Mouse (Mus musculus) intestine, embryonic 16.5 days (tissue): ENCODE results near the gene C8g. TPM values are rescaled to one million over a fixed set of nuclear protein-coding genes. Genes with fewer than 3 reads are reported as not detected.

Experiments used
- ATAC-seq: fragments of 200-750 bp; cut with Nextera tagmentation; 2 replicates; pipeline ENCODE4 v1.8.0; 2017; ENCODE audit warnings: moderate TSS enrichment, moderate library complexity
- H3K27ac ChIP-seq: fragments of 300-500 bp; sonication (generic); 2 replicates; pipeline ENCODE4 v1.5.1; 2014; ENCODE audit warnings: mild to moderate bottlenecking, low read length
- H3K27me3 ChIP-seq: fragments of 300-500 bp; sonication (generic); replicated peaks from 2 replicates; pipeline ENCODE4 v1.6.1; 2014; ENCODE audit warnings: low read length, control low read depth, mixed read lengths; ENCODE audit not compliant: control insufficient read depth, insufficient read depth
- H3K36me3 ChIP-seq: fragments of 300-500 bp; sonication (generic); 2 replicates; pipeline ENCODE4 v1.6.1; 2014; ENCODE audit warnings: low read length, control low read depth; ENCODE audit not compliant: control insufficient read depth, insufficient read depth
- H3K4me1 ChIP-seq: fragments of 300-500 bp; sonication (generic); 2 replicates; pipeline ENCODE4 v1.6.1; 2014; ENCODE audit warnings: low read length, control low read depth, mixed read lengths; ENCODE audit not compliant: control insufficient read depth, insufficient read depth
- H3K4me2 ChIP-seq: fragments of 300-500 bp; sonication (generic); 2 replicates; pipeline ENCODE4 v1.6.1; 2014; ENCODE audit warnings: low read depth, low read length, control low read depth
- H3K4me3 ChIP-seq: fragments of 300-500 bp; sonication (generic); 2 replicates; pipeline ENCODE4 v1.5.1; 2014; ENCODE audit warnings: mild to moderate bottlenecking, low read length
- H3K9ac ChIP-seq: fragments of 300-500 bp; sonication (generic); 2 replicates; pipeline ENCODE4 v1.6.1; 2014; ENCODE audit warnings: low read depth, low read length
- H3K9me3 ChIP-seq: fragments of 300-500 bp; sonication (generic); 2 replicates; pipeline ENCODE4 v1.6.1; 2016; ENCODE audit warnings: low read length, control low read depth; ENCODE audit not compliant: control insufficient read depth
- WGBS: fragments of 180-500 bp; shearing (Covaris S2); extraction: QIAGEN DNeasy Blood & Tissue Kit; methylation state at CpG from one replicate; pipeline ENCODE4 v1.1.7; 2014; 5-methylcytosine and 5-hydroxymethylcytosine counted together
- polyA plus RNA-seq: library from polyadenylated mRNA; unstranded; fragments of >200 nt; fragmentation: Nextera tagmentation; extraction: Ambion mirVana; gene quantifications from 2 replicates; pipeline ENCODE4 v1.2.1, GENCODE M21; 2015

Gene C8g
- polyA plus RNA-seq, 1 experiment from 2014 or later = 8.5 TPM

GRCm38 (mm10) chr2:25502726-25503125 is 1.2 kb upstream of the C8g start:
- ATAC-seq = peak; percentile 52
- Histone ChIP-seq H3K9me3 (no peaks in the 10 kb centered on the region), H3K4me3 (no peak overlapping the region), H3K27me3 (no peaks in the 10 kb centered on the region), H3K4me2 (no peak overlapping the region), H3K27ac (peak overlapping the region; percentile 72), H3K4me1 (peaks cover 21% of the 10 kb centered on the region), H3K36me3 (0 out of 2 replicates have a peak, but pooled peaks cover 10% of the 10 kb centered on the region), H3K9ac (peak overlapping the region; percentile 37; the same call in 1 of the 2 replicates)
- WGBS = 67% methylated on average over 3 of the region's 3 CpGs

GRCm38 (mm10) chr2:25500576-25501405 is 728 bp downstream of the C8g start, which contains the start of gene Fbxw5:
TSS of gene Fbxw5 (plus strand) at chr2:25500750.
- Histone ChIP-seq H3K36me3 (0 out of 2 replicates have a peak, but pooled peaks cover 10% of the 10 kb centered on the region), H3K27ac (peak within 1 kb of the TSS; percentile 80), H3K4me1 (peaks cover 21% of the 10 kb centered on the region), H3K9me3 (no peaks in the 10 kb centered on the region), H3K4me3 (peak within 1 kb of the TSS; percentile 86), H3K4me2 (peak within 1 kb of the TSS; percentile 91), H3K27me3 (no peaks in the 10 kb centered on the region), H3K9ac (peak within 1 kb of the TSS; percentile 96)
- WGBS = under 1% methylated on average over 36 of the region's 44 CpGs
- peak; percentile 84 for ATAC-seq

GRCm38 (mm10) chr2:25500071-25500575 is 1.4 kb downstream of the C8g start:
- Histone ChIP-seq H3K4me2 (peak overlapping the region; percentile 71), H3K9ac (peak overlapping the region; percentile 67), H3K4me1 (peaks cover 21% of the 10 kb centered on the region), H3K36me3 (0 out of 2 replicates have a peak, but pooled peaks cover 8% of the 10 kb centered on the region), H3K9me3 (no peaks in the 10 kb centered on the region), H3K27me3 (no peaks in the 10 kb centered on the region), H3K4me3 (peak overlapping the region; percentile 86), H3K27ac (peak overlapping the region; percentile 68)
- 64% methylated on average over 6 of the region's 6 CpGs for WGBS
- ATAC-seq = peak; percentile 10

- Histone ChIP-seq H3K36me3 (0 out of 2 replicates have a peak, but pooled peaks cover 5% of the 10 kb centered on the region), H3K4me2 (no peak overlapping the region), H3K27me3 (no peaks in the 10 kb centered on the region), H3K9ac (peak overlapping the region; percentile 31; the same call in 1 of the 2 replicates), H3K27ac (peak overlapping the region; percentile 76), H3K9me3 (no peaks in the 10 kb centered on the region), H3K4me3 (no peak overlapping the region), H3K4me1 (peaks cover 21% of the 10 kb centered on the region)
- WGBS = 71% methylated on average over 15 of the region's 15 CpGs
- ATAC-seq = no peak
Observed at GRCm38 (mm10) chr2:25498622-25499478, 2.7 kb downstream of the C8g start.

GRCm38 (mm10) chr2:25497846-25498575 is 3.5 kb downstream of the C8g start:
- no peaks in the 10 kb centered on the region for H3K27me3 ChIP-seq
- H3K9me3 ChIP-seq = no peaks in the 10 kb centered on the region
- ATAC-seq = peak; percentile 34
- WGBS = 51% methylated on average over 6 of the region's 6 CpGs
- H3K4me2 ChIP-seq = peak overlapping the region; percentile 32; the same call in 1 of the 2 replicates
- H3K27ac ChIP-seq = peak overlapping the region; percentile 76
- H3K9ac ChIP-seq = peak overlapping the region; percentile 31
- H3K36me3 ChIP-seq = 0 out of 2 replicates have a peak, but pooled peaks cover 3% of the 10 kb centered on the region
- H3K4me1 ChIP-seq = peaks cover 21% of the 10 kb centered on the region
- H3K4me3 ChIP-seq = no peak overlapping the region

GRCm38 (mm10) chr2:25496462-25496861 is 5.1 kb downstream of the C8g start:
- no peaks in the 10 kb centered on the region for H3K27me3 ChIP-seq
- H3K4me1 ChIP-seq = peaks cover 10% of the 10 kb centered on the region
- H3K4me2 ChIP-seq = no peak overlapping the region
- no peak for ATAC-seq
- no peak overlapping the region for H3K4me3 ChIP-seq
- H3K9ac ChIP-seq = no peak overlapping the region
- WGBS = 39% methylated on average over 4 of the region's 4 CpGs
- no peaks in the 10 kb centered on the region for H3K9me3 ChIP-seq
- H3K36me3 ChIP-seq = no peaks in the 10 kb centered on the region
- H3K27ac ChIP-seq = no peak overlapping the region

GRCm38 (mm10) chr2:25493476-25493961 is 8.0 kb downstream of the C8g start, which contains the start of gene Lcn12:
TSS of gene Lcn12 (minus strand) at chr2:25493911.
- Histone ChIP-seq H3K4me3 (no peak within 1 kb of the TSS), H3K27ac (no peak within 1 kb of the TSS), H3K27me3 (no peaks in the 10 kb centered on the region), H3K9ac (no peak within 1 kb of the TSS), H3K4me2 (no peak within 1 kb of the TSS), H3K36me3 (no peaks in the 10 kb centered on the region), H3K9me3 (no peaks in the 10 kb centered on the region), H3K4me1 (peaks cover 4% of the 10 kb centered on the region)
- 84% methylated on average over 5 of the region's 5 CpGs for whole genome bisulfite sequencing
- no peak for ATAC-seq

- no peak overlapping the region for H3K4me2 ChIP-seq
- no peak overlapping the region for H3K27ac ChIP-seq
- H3K9ac ChIP-seq = no peak overlapping the region
- H3K4me1 ChIP-seq = peaks cover 4% of the 10 kb centered on the region
- no peaks in the 10 kb centered on the region for H3K36me3 ChIP-seq
- no peaks in the 10 kb centered on the region for H3K27me3 ChIP-seq
- no peak for ATAC-seq
- H3K4me3 ChIP-seq = no peak overlapping the region
- 82% methylated on average over 5 of the region's 5 CpGs for WGBS
- no peaks in the 10 kb centered on the region for H3K9me3 ChIP-seq
Observed at GRCm38 (mm10) chr2:25492988-25493387, 8.5 kb downstream of the C8g start.
